Mouse (Mus musculus) CD4-positive, CD25-positive, alpha-beta regulatory T cell, adult 4 months (primary cell): ENCODE measurements around the gene Exo1. TPM values are rescaled to one million over a fixed set of nuclear protein-coding genes. Genes with fewer than 3 reads are reported as not detected.

Experiments used
- ATAC-seq: one replicate; pipeline ENCODE4 v1.8.0; 2017
- polyA plus RNA-seq, 2 experiments: library from polyadenylated mRNA; unstranded; fragments of 100-300 nt; shearing (Covaris generic); gene quantifications; one replicate each; pipeline ENCODE4 v1.2.1; 2017

The Exo1 gene
- polyA plus RNA-seq, 2 experiments from 2014 or later = 2.9 to 3.4 TPM

GRCm38 (mm10) chr1:175961786-175962185, 81.4 kb downstream of the Exo1 start:
- no peak for ATAC-seq

Other genes with a start within 250 kb of the Exo1 start
- not detected for gene Opn3, start 187.8 kb upstream of the Exo1 start, polyA plus RNA-seq
- gene Chml, start 187.7 kb upstream of the Exo1 start, polyA plus RNA-seq = under 1 TPM; 0.22 to 0.44 TPM
- gene Wdr64, start 182.0 kb upstream of the Exo1 start, polyA plus RNA-seq = not detected
- gene Gm38100, start 39.7 kb downstream of the Exo1 start, polyA plus RNA-seq = not detected
- 1 to 10 TPM in 1 of 2 experiments, not detected in 1; 2.5 TPM for gene Rbm8a2, start 98.5 kb downstream of the Exo1 start, polyA plus RNA-seq